Mouse (Mus musculus): ENCODE measurements around the gene Tpo. TPM values are rescaled to one million over a fixed set of nuclear protein-coding genes. Genes with fewer than 3 reads are reported as not detected.

Gene Tpo
- 0.40 and 0.46 TPM in 2 replicates for polyA plus RNA-seq (2014; fragmentation: Nextera tagmentation; extraction: Ambion mirVana)

DNA sequence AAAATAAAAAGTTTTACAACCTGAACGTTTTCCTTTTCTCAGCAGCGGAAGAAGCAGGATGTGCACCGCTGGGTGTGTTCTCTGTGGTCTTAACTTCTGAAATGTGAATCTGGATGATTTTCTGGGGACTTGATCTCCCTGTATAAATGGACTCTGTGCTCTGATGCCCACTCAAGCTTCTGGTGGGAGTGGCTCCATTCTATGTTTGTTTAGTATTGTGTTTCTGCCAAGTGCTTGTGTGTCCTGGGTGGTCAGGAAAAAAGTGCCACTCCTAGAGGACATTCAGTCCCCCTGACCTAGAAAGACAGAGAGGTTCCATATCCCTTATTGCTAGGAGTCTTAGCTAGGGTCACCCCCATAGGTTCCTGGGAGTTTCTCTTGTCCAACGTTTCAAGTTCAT lies at the start of gene Tpo:
Gene Tpo (minus strand): TSS at position 101 of the 400 bp plus-strand sequence.
- H3K4me2 ChIP-seq (ENCODE audit: low read depth, low read length): no peak within 1 kb of the TSS
- H3K27ac ChIP-seq (ENCODE audit: low read depth, low read length): no peak within 1 kb of the TSS
- no peaks in the 10 kb centered on the region for H3K9me3 ChIP-seq (ENCODE audit: control insufficient read depth, low read length)
- H3K9ac ChIP-seq (replicated peaks; ENCODE audit: low read depth, low read length): no peak within 1 kb of the TSS
- H3K36me3 ChIP-seq (ENCODE audit: control insufficient read depth, insufficient read depth, low read length): no peaks in the 10 kb centered on the region
- ATAC-seq (ENCODE audit: low read depth): no peak
- no peaks in the 10 kb centered on the region for H3K27me3 ChIP-seq (ENCODE audit: control insufficient read depth, insufficient read depth, low read length)
- no peaks in the 10 kb centered on the region; the same call in 1 of the 2 replicates for H3K4me1 ChIP-seq (ENCODE audit: control insufficient read depth, insufficient read depth, low read length)
- WGBS: 93% methylated on average over 4 of the region's 4 CpGs
- H3K4me3 ChIP-seq (ENCODE audit: low read depth, low read length): no peak within 1 kb of the TSS

DNA sequence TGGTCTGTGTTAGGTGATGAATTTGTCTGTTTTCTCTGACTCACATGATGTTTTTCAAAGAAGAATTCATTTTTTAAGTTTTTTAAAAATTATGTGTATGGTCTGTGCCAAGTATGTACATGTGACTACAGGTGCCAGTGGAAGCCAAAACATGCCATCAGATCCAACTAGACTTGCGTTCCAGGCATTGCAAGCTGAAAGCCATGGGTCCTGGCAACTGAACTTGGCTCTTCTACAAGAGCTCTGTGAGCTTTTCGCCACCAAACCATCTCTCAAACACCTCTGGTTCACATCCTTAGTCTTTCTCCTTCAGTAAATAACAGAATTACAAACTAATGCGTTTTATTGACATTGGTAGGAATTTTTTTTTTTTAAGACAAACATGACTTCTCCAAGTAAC lies 49.3 kb upstream of the Tpo start:
- WGBS: 91% methylated on average over 3 of the region's 3 CpGs
- no peaks in the 10 kb centered on the region for H3K9me3 ChIP-seq (ENCODE audit: control insufficient read depth, low read length)
- no peak for ATAC-seq (ENCODE audit: low read depth)
- H3K27me3 ChIP-seq (ENCODE audit: control insufficient read depth, insufficient read depth, low read length): no peaks in the 10 kb centered on the region
- no peak overlapping the region for H3K4me3 ChIP-seq (ENCODE audit: low read depth, low read length)
- H3K4me1 ChIP-seq (ENCODE audit: control insufficient read depth, insufficient read depth, low read length): no peaks in the 10 kb centered on the region
- H3K9ac ChIP-seq (replicated peaks; ENCODE audit: low read depth, low read length): no peak overlapping the region
- H3K4me2 ChIP-seq (ENCODE audit: low read depth, low read length): no peak overlapping the region
- H3K36me3 ChIP-seq (ENCODE audit: control insufficient read depth, insufficient read depth, low read length): no peaks in the 10 kb centered on the region
- H3K27ac ChIP-seq (ENCODE audit: low read depth, low read length): no peak overlapping the region

DNA sequence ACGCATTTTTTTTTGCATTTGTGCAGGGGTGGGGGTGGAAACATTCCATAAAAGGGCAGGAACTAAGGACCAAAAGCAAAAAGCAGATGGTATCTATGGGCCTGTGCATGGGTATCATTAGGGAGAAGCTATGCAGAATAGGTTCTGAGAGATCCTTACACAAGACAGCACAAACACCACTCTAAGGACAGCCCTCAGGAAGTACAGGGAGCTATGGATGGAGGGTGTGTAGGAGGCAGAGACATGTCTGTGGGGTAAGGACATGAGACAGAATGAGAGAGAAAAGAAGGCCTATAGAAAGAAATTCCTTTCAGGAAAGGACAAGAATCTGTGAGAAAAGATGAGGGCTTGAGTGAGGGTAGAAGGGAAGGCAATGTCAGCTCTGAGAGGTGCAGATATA lies 47.2 kb upstream of the Tpo start:
- WGBS: 89% methylated on average over 1 of the region's 1 CpGs
- Histone ChIP-seq H3K36me3 (ENCODE audit: control insufficient read depth, insufficient read depth, low read length) (no peaks in the 10 kb centered on the region), H3K4me3 (ENCODE audit: low read depth, low read length) (no peak overlapping the region), H3K9ac (replicated peaks; ENCODE audit: low read depth, low read length) (no peak overlapping the region), H3K9me3 (ENCODE audit: control insufficient read depth, low read length) (no peaks in the 10 kb centered on the region), H3K4me2 (ENCODE audit: low read depth, low read length) (no peak overlapping the region), H3K27me3 (ENCODE audit: control insufficient read depth, insufficient read depth, low read length) (no peaks in the 10 kb centered on the region), H3K27ac (ENCODE audit: low read depth, low read length) (no peak overlapping the region), H3K4me1 (ENCODE audit: control insufficient read depth, insufficient read depth, low read length) (no peaks in the 10 kb centered on the region)
- ATAC-seq (ENCODE audit: low read depth): no peak

DNA sequence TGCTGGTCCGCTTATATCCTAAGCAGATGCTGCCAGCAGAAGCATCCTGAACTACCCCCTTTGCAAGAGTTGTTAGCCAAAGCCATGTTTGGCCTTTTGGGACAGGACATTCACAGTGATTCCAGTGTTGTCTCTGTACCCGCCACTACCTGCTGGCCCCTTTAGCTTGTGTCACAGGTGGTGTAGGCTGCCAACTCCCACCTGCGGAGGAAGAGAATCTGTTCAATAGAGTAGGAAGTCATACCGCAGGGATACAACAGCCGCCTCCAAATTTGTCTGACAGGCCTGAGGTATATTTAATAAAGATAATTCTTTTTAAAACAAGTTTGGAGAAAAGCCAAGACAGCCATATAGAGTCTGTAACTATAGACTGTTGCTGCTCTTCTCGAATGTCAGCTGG lies 45.5 kb upstream of the Tpo start:
- no peaks in the 10 kb centered on the region for H3K27me3 ChIP-seq (ENCODE audit: control insufficient read depth, insufficient read depth, low read length)
- H3K4me2 ChIP-seq (ENCODE audit: low read depth, low read length): no peak overlapping the region
- ATAC-seq (ENCODE audit: low read depth): no peak
- no peaks in the 10 kb centered on the region for H3K36me3 ChIP-seq (ENCODE audit: control insufficient read depth, insufficient read depth, low read length)
- no peaks in the 10 kb centered on the region for H3K9me3 ChIP-seq (ENCODE audit: control insufficient read depth, low read length)
- H3K9ac ChIP-seq (replicated peaks; ENCODE audit: low read depth, low read length): no peak overlapping the region
- WGBS: 87% methylated on average over 6 of the region's 6 CpGs
- no peak overlapping the region for H3K27ac ChIP-seq (ENCODE audit: low read depth, low read length)
- no peaks in the 10 kb centered on the region for H3K4me1 ChIP-seq (ENCODE audit: control insufficient read depth, insufficient read depth, low read length)
- no peak overlapping the region for H3K4me3 ChIP-seq (ENCODE audit: low read depth, low read length)

GRCm38 (mm10) chr12:30177529-30177928 lies 45.1 kb upstream of the Tpo start:
- 88% methylated on average over 2 of the region's 2 CpGs for WGBS
- no peak for ATAC-seq (ENCODE audit: low read depth)
- H3K36me3 ChIP-seq (ENCODE audit: control insufficient read depth, insufficient read depth, low read length): no peaks in the 10 kb centered on the region

DNA sequence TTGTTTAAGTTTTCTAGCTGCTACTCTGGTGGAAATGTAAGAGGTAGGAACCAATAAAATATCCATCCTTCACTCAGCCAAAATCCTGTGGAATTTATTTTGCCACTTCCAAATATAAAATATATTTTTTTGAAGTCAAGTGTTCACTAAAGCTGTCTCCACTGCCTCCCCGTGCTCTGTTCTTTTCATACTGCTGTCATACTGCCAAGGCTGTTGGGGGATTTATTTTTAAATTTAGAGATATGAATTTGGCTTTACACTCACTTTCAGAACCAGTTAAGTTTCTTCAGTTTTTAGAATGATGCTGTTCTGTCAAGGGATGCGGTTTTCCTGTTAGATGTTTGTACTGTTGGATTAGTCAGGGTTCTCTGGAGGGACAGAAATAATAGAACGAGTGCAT lies 36.1 kb upstream of the Tpo start:
- no peaks in the 10 kb centered on the region for H3K4me1 ChIP-seq (ENCODE audit: control insufficient read depth, insufficient read depth, low read length)
- WGBS: 77% methylated on average over 3 of the region's 3 CpGs
- no peak overlapping the region for H3K4me3 ChIP-seq (ENCODE audit: low read depth, low read length)
- no peaks in the 10 kb centered on the region for H3K27me3 ChIP-seq (ENCODE audit: control insufficient read depth, insufficient read depth, low read length)
- H3K36me3 ChIP-seq (ENCODE audit: control insufficient read depth, insufficient read depth, low read length): no peaks in the 10 kb centered on the region
- H3K9me3 ChIP-seq (ENCODE audit: control insufficient read depth, low read length): no peaks in the 10 kb centered on the region
- ATAC-seq (ENCODE audit: low read depth): no peak
- no peak overlapping the region for H3K9ac ChIP-seq (replicated peaks; ENCODE audit: low read depth, low read length)
- no peak overlapping the region for H3K4me2 ChIP-seq (ENCODE audit: low read depth, low read length)
- H3K27ac ChIP-seq (ENCODE audit: low read depth, low read length): no peak overlapping the region

More at GRCm38 (mm10) chr12:30177529-30177928, 45.1 kb upstream of the Tpo start:
- no peaks in the 10 kb centered on the region for H3K9me3 ChIP-seq (ENCODE audit: control insufficient read depth, low read length)
- no peak overlapping the region for H3K4me2 ChIP-seq (ENCODE audit: low read depth, low read length)
- no peaks in the 10 kb centered on the region for H3K27me3 ChIP-seq (ENCODE audit: control insufficient read depth, insufficient read depth, low read length)
- no peak overlapping the region for H3K4me3 ChIP-seq (ENCODE audit: low read depth, low read length)
- H3K27ac ChIP-seq (ENCODE audit: low read depth, low read length): no peak overlapping the region
- H3K9ac ChIP-seq (replicated peaks; ENCODE audit: low read depth, low read length): no peak overlapping the region
- no peaks in the 10 kb centered on the region for H3K4me1 ChIP-seq (ENCODE audit: control insufficient read depth, insufficient read depth, low read length)

DNA sequence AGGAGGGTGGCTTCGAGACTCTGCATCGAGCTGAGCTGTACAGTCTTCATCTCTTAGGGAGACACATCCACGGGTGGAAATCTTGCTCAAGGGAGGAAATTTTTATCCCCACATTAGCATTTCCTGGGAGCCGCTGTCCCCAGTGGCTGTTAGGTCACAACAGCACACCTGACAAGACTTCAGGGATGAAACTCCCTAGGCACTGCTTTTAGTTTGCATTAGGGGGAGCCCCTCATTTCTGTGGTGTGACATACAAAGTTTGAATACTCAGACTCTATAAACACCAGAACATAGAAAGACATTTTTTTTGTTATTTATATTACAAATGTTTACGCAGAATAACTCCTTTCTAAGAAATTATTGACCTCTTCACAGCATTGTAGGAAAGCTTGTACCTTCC lies 32.1 kb upstream of the Tpo start:
- no peak overlapping the region for H3K9ac ChIP-seq (replicated peaks; ENCODE audit: low read depth, low read length)
- no peak for ATAC-seq (ENCODE audit: low read depth)
- H3K27ac ChIP-seq (ENCODE audit: low read depth, low read length): no peak overlapping the region
- no peaks in the 10 kb centered on the region for H3K36me3 ChIP-seq (ENCODE audit: control insufficient read depth, insufficient read depth, low read length)
- H3K27me3 ChIP-seq (ENCODE audit: control insufficient read depth, insufficient read depth, low read length): no peaks in the 10 kb centered on the region
- no peaks in the 10 kb centered on the region for H3K4me1 ChIP-seq (ENCODE audit: control insufficient read depth, insufficient read depth, low read length)
- 87% methylated on average over 5 of the region's 5 CpGs for WGBS
- no peaks in the 10 kb centered on the region for H3K9me3 ChIP-seq (ENCODE audit: control insufficient read depth, low read length)
- no peak overlapping the region for H3K4me3 ChIP-seq (ENCODE audit: low read depth, low read length)
- no peak overlapping the region for H3K4me2 ChIP-seq (ENCODE audit: low read depth, low read length)

- H3K9me3 ChIP-seq (ENCODE audit: control insufficient read depth, low read length): no peaks in the 10 kb centered on the region
- no peak overlapping the region for H3K4me2 ChIP-seq (ENCODE audit: low read depth, low read length)
- H3K36me3 ChIP-seq (ENCODE audit: control insufficient read depth, insufficient read depth, low read length): no peaks in the 10 kb centered on the region
- H3K4me3 ChIP-seq (ENCODE audit: low read depth, low read length): no peak overlapping the region
- 98% methylated on average over 6 of the region's 6 CpGs for WGBS
- H3K27me3 ChIP-seq (ENCODE audit: control insufficient read depth, insufficient read depth, low read length): no peaks in the 10 kb centered on the region
- no peak overlapping the region for H3K9ac ChIP-seq (replicated peaks; ENCODE audit: low read depth, low read length)
- no peak overlapping the region for H3K27ac ChIP-seq (ENCODE audit: low read depth, low read length)
- no peaks in the 10 kb centered on the region for H3K4me1 ChIP-seq (ENCODE audit: control insufficient read depth, insufficient read depth, low read length)
- ATAC-seq (ENCODE audit: low read depth): no peak
Observed at GRCm38 (mm10) chr12:30164005-30164404, 31.6 kb upstream of the Tpo start.

GRCm38 (mm10) chr12:30161731-30162406 lies 29.4 kb upstream of the Tpo start:
- WGBS: 87% methylated on average over 5 of the region's 5 CpGs
- Histone ChIP-seq H3K4me3 (ENCODE audit: low read depth, low read length) (no peak overlapping the region), H3K4me2 (ENCODE audit: low read depth, low read length) (no peak overlapping the region), H3K4me1 (ENCODE audit: control insufficient read depth, insufficient read depth, low read length) (no peaks in the 10 kb centered on the region), H3K27ac (ENCODE audit: low read depth, low read length) (no peak overlapping the region), H3K27me3 (ENCODE audit: control insufficient read depth, insufficient read depth, low read length) (no peaks in the 10 kb centered on the region), H3K36me3 (ENCODE audit: control insufficient read depth, insufficient read depth, low read length) (no peaks in the 10 kb centered on the region), H3K9ac (replicated peaks; ENCODE audit: low read depth, low read length) (no peak overlapping the region), H3K9me3 (ENCODE audit: control insufficient read depth, low read length) (no peaks in the 10 kb centered on the region)
- no peak for ATAC-seq (ENCODE audit: low read depth)
